Mouse (Mus musculus): ENCODE results near the gene Tmprss12.
"Not testable (repeated sequence)": the region's sequence is repeated elsewhere in the genome, so short reads cannot be mapped to it uniquely, and the experiment has no call there.

The Tmprss12 gene

GRCm38 (mm10) chr15:100324021-100324591, 43.5 kb downstream of the Tmprss12 start:
- DNase-seq (ENCODE audit: low read depth): no peak

GRCm38 (mm10) chr15:100325235-100325634, 44.6 kb downstream of the Tmprss12 start:
- no peak for DNase-seq (ENCODE audit: low read depth)

GRCm38 (mm10) chr15:100328089-100328488, 47.5 kb downstream of the Tmprss12 start:
- DNase-seq (ENCODE audit: low read depth): not testable (repeated sequence)

GRCm38 (mm10) chr15:100329336-100329735, 48.7 kb downstream of the Tmprss12 start:
- DNase-seq (ENCODE audit: low read depth): not testable (repeated sequence)

- DNase-seq (ENCODE audit: low read depth): no peak
Measured at GRCm38 (mm10) chr15:100330739-100331138, 50.1 kb downstream of the Tmprss12 start.

GRCm38 (mm10) chr15:100332077-100332961, 51.7 kb downstream of the Tmprss12 start:
- DNase-seq (ENCODE audit: low read depth): not testable (repeated sequence)

- no peak for DNase-seq (ENCODE audit: low read depth)
Measured at GRCm38 (mm10) chr15:100334629-100335028, 54.0 kb downstream of the Tmprss12 start, which contains the start of gene Mettl7a3. TSS of gene Mettl7a3 (plus strand) at chr15:100334929.

GRCm38 (mm10) chr15:100337328-100337727, 56.7 kb downstream of the Tmprss12 start:
- not testable (repeated sequence) for DNase-seq (ENCODE audit: low read depth)

- DNase-seq (ENCODE audit: low read depth): not testable (repeated sequence)
Measured at GRCm38 (mm10) chr15:100337847-100338246, 57.2 kb downstream of the Tmprss12 start.

- DNase-seq (ENCODE audit: low read depth): peak; percentile 61
Measured at GRCm38 (mm10) chr15:100341314-100341980, 60.8 kb downstream of the Tmprss12 start.

Measured in fibroblast of lung, adult 2 months (primary cell).